Mouse (Mus musculus) hindbrain, embryonic 15.5 days (tissue): ENCODE measurements at regions not wholly inside any gene's neighbourhood (a gene's known extent, or its start where the extent isn't known, plus 50 kb on each side); places are given as distances from the start of the nearest gene placed in this dataset.

Source experiments
- ATAC-seq: fragments of 200-750 bp; cut with Nextera tagmentation; 2 replicates; pipeline ENCODE4 v1.8.0; 2017; ENCODE audit warnings: low read depth, moderate number of reproducible peaks, moderate TSS enrichment; ENCODE audit not compliant: low FRiP score
- H3K27ac ChIP-seq: fragments of 300-500 bp; sonication (generic); replicated peaks from 2 replicates; pipeline ENCODE4 v1.5.1; 2015; ENCODE audit warnings: mild to moderate bottlenecking, inconsistent platforms
- H3K27me3 ChIP-seq: fragments of 300-500 bp; sonication (generic); 2 replicates; pipeline ENCODE4 v1.6.1; 2015; ENCODE audit warnings: control low read depth, inconsistent platforms
- H3K36me3 ChIP-seq: fragments of 300-500 bp; sonication (generic); 2 replicates; pipeline ENCODE4 v1.6.1; 2015; ENCODE audit warnings: control low read depth, inconsistent platforms
- H3K4me1 ChIP-seq: fragments of 300-500 bp; sonication (generic); replicated peaks from 2 replicates; pipeline ENCODE4 v1.6.1; 2015; ENCODE audit warnings: control low read depth, inconsistent platforms
- H3K4me2 ChIP-seq: fragments of 300-500 bp; sonication (generic); 2 replicates; pipeline ENCODE4 v1.6.1; 2015; ENCODE audit warnings: moderate library complexity, mild to moderate bottlenecking, inconsistent platforms
- H3K4me3 ChIP-seq: fragments of 300-500 bp; sonication (generic); 2 replicates; pipeline ENCODE4 v1.5.1; 2015; ENCODE audit warnings: mild to moderate bottlenecking, inconsistent platforms
- H3K9ac ChIP-seq: fragments of 300-500 bp; sonication (generic); 2 replicates; pipeline ENCODE4 v1.6.1; 2015; ENCODE audit warnings: inconsistent platforms
- H3K9me3 ChIP-seq: fragments of 300-500 bp; sonication (generic); 2 replicates; pipeline ENCODE4 v1.6.1; 2016; ENCODE audit warnings: control low read depth, inconsistent platforms
- whole genome bisulfite sequencing: fragments of 180-500 bp; shearing (Covaris S2); methylation state at CpG from one replicate; pipeline ENCODE4 v1.1.7; 2015; 5-methylcytosine and 5-hydroxymethylcytosine counted together

DNA sequence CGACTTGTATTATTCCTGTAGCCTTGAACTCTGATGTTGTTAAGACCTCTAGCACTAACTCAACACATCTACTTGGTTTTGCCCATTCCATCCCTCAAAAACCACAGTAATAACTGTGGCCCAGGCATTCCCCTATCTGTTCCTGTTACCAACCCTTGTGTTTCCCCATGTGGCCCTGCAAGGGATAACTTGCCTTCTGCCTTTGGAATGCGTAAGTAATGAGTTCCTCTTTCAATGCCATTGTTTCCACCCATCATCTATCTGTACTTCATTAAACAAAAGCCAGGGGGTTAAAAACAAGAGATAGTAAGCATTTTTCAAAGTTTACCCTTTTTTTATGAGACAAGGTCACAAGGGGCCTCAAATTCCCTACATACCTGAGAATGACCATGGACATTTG lies 60.5 kb upstream of the 1110032F04Rik start:
- WGBS: 97% methylated on average over 2 of the region's 2 CpGs
- ATAC-seq: no peak
- no peak overlapping the region for H3K9ac ChIP-seq

DNA sequence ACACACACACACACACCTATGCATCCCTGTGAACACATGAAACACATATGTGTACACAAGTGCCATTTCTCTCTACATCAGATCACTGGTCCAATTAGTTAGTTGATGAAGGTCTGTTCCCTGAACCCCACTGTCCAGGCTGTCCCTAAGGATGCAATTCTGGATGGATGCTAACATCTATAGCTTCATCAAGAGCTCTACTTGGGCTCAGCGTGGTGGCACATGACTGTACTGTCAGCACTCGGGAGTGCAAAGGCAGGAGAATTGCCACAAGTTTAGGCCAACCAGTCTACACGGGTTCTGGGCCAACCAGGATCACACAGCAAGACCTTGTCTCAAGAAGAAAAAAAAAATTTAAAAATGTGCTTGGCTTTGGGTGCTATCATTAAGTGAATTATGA lies 55.9 kb upstream of the 1110032F04Rik start:
- Histone ChIP-seq H3K4me1 (no peaks in the 10 kb centered on the region), H3K9ac (no peak overlapping the region), H3K27ac (no peak overlapping the region), H3K9me3 (no peaks in the 10 kb centered on the region), H3K4me3 (no peak overlapping the region), H3K36me3 (no peaks in the 10 kb centered on the region), H3K27me3 (no peaks in the 10 kb centered on the region), H3K4me2 (no peak overlapping the region)
- ATAC-seq: no peak
- WGBS: 90% methylated on average over 3 of the region's 3 CpGs

More for the DNA sequence above, 60.5 kb upstream of the 1110032F04Rik start:
- Histone ChIP-seq H3K9me3 (no peaks in the 10 kb centered on the region), H3K4me1 (no peaks in the 10 kb centered on the region), H3K4me3 (no peak overlapping the region), H3K27me3 (no peaks in the 10 kb centered on the region), H3K36me3 (no peaks in the 10 kb centered on the region), H3K4me2 (no peak overlapping the region), H3K27ac (no peak overlapping the region)

DNA sequence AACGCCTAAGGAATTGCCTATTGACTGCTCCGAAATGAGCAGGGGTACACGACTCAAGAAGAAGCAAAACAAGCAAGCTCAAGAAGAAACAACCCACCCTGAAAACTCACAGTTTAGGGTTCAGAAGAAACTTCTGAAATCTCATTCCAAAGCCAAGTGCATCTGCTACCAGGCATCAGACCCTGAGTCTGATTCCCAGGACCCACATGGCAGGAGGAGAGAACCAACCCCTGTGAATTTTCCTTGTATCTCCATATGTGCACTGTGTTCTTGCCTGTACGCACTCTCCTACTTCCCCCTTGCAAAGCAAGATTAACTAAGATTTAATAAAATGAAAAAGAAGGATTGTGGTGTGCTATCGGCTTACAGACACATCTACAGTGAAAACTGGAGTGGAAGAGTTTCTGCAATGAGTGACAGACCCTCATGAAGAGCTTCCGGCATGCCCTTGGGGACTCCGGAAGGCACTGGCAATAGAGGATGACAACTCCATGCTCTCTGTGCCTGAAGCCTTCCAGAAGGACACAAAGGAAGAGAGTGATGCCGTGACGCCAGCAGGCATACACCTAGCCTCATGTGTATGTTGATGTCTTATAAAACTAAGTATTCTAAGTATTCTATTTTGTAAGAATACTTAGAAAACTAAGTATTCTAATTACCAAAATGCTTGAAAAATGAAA lies 55.2 kb upstream of the 1110032F04Rik start:
- Histone ChIP-seq H3K27me3 (no peaks in the 10 kb centered on the region), H3K9me3 (no peaks in the 10 kb centered on the region), H3K36me3 (no peaks in the 10 kb centered on the region), H3K4me3 (no peak overlapping the region), H3K9ac (no peak overlapping the region), H3K4me2 (no peak overlapping the region), H3K27ac (no peak overlapping the region), H3K4me1 (no peaks in the 10 kb centered on the region)
- no peak for ATAC-seq
- WGBS: 92% methylated on average over 9 of the region's 9 CpGs

DNA sequence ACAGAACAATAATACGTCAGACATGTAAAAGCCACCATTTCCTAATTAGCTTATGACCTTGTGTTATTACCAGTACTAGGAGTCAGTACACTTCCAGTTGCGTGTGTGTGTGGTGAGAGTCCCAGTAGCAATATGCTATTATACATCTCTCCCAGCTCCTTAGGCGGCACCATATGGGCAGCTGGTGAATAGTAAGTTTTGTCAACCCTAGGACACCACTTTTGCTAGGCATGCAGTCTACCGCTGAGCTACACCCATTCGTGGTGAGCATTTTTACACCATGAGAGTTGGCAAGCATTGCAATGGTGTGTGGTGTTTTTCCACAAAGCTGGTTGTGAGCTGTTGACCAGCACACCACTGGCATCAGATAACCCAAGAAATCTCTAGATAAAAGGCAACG lies 53.8 kb upstream of the 1110032F04Rik start:
- H3K27ac ChIP-seq: no peak overlapping the region
- no peak for ATAC-seq
- no peak overlapping the region for H3K9ac ChIP-seq
- H3K9me3 ChIP-seq: no peaks in the 10 kb centered on the region
- WGBS: 92% methylated on average over 6 of the region's 6 CpGs
- H3K27me3 ChIP-seq: no peaks in the 10 kb centered on the region
- H3K36me3 ChIP-seq: no peaks in the 10 kb centered on the region
- H3K4me1 ChIP-seq: no peaks in the 10 kb centered on the region
- no peak overlapping the region for H3K4me3 ChIP-seq
- no peak overlapping the region for H3K4me2 ChIP-seq

DNA sequence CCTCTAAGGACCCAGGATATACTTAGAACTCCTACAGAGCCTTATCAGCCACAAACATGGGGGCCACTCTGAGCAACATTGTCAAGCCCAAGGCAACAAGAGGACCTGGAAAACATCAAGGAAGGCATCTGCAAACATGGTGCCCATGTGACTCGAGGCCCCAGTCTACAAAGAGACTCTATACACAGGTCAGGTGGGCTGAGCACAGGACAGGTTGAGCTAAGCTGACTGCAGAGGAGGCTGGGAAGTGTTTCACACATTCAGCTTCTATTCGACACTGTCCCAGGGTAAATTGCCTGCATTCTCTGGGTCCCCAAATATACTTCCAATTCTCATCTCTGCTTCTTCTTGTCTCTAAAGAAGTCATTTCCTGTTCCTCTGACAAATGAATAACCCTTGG lies 52.1 kb upstream of the 1110032F04Rik start:
- no peak overlapping the region for H3K4me2 ChIP-seq

More for the DNA sequence above, 52.1 kb upstream of the 1110032F04Rik start:
- ATAC-seq: no peak
- Histone ChIP-seq H3K36me3 (no peaks in the 10 kb centered on the region), H3K9me3 (no peaks in the 10 kb centered on the region), H3K4me3 (no peak overlapping the region), H3K27me3 (no peaks in the 10 kb centered on the region), H3K4me1 (no peaks in the 10 kb centered on the region; the same call in 1 of the 2 replicates), H3K9ac (no peak overlapping the region), H3K27ac (no peak overlapping the region)
- 74% methylated on average over 2 of the region's 2 CpGs for WGBS
